Mouse (Mus musculus) megakaryocyte, embryonic 14.5 days (primary cell): ENCODE results near the gene Dpysl5.

Experiments used
- FLI1 ChIP-seq: IDR thresholded peaks from 2 replicates; pipeline ENCODE4 v1.6.1; 2012; ENCODE audit warnings: low read length, inconsistent platforms, mixed read lengths
- GATA1 ChIP-seq: IDR thresholded peaks from 3 replicates; pipeline ENCODE4 v1.6.1; 2012; ENCODE audit warnings: mixed read lengths, low read length, inconsistent platforms, borderline replicate concordance

GRCm38 (mm10) chr5:30670091-30670490 is 41.3 kb upstream of the Dpysl5 start:
- TF ChIP-seq GATA1 (no peak), FLI1 (no peak)
